Mouse (Mus musculus): ENCODE results near the gene Thoc3. TPM values are rescaled to one million over a fixed set of nuclear protein-coding genes. Genes with fewer than 3 reads are reported as not detected.
"Not testable (repeated sequence)": the region's sequence is repeated elsewhere in the genome, so short reads cannot be mapped to it uniquely, and the experiment has no call there.

Thoc3 gene
- 10 to 100 TPM; 37.1 to 44.4 TPM for total RNA-seq (2021)
- long read RNA-seq, experiment 1, transcript Thoc3-201 (6 exons, 2,335 nt): major isoform, 34 of 38 reads
- long read RNA-seq, experiment 1, partial matches to known transcripts: 1 of 38 reads
- long read RNA-seq, experiment 1, other reads (novel, unspliced or antisense): 3 of 38 reads
- long read RNA-seq, experiment 2, transcript Thoc3-201 (6 exons, 2,335 nt): major isoform, 42 of 49 reads
- long read RNA-seq, experiment 2, partial matches to known transcripts: 0 of 49 reads
- long read RNA-seq, experiment 2, other reads (novel, unspliced or antisense): 7 of 49 reads

DNA sequence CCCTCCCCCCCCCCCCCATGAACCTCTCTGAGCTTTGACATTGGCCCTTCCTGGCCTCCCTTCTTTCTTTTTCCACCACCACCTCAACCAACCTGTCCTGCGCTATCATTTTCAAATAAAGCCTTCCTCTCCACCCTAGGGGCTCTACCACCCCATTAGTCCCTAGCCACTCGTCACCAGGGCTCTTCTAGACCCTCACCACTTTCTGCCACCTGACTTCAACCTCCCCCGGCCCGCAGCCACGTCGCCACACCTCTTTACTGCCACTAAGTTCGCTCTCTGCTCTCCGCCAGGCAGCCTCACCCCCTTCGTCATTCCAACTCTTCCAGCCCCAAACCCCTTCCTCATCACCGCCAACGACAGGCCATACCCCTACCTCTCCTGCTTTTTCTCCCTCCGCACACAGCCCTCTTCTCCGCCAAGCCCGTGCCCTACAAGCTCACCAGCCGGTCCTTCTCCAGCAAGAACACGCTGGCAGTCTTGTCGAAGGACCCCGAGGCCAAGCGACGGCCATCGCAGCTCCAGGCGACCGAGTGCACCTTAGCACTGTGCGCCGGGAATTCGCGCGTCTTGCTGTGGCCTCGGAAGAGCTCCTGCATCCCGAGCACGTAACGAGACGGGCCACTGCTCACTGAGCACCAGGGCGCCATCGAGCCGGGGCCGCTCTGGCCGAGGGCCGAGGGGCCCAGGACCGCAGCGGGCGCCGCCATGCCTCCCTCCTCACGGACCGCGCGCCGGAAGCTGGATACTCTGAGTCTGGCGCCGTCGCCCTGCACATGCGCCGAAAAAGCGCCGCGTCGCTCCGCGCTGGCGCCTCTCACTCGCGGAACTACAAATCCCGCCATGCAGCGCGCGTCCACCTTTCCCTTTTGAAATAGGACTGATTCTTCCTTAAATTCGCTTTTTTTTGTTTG, at the start of gene Thoc3:
Thoc3 (minus strand) TSS at position 752 of the 914 bp plus-strand sequence.
- peak; percentile 84 to 92 for DNase-seq (ENCODE audit: low spot score in 2 of 2)

DNA sequence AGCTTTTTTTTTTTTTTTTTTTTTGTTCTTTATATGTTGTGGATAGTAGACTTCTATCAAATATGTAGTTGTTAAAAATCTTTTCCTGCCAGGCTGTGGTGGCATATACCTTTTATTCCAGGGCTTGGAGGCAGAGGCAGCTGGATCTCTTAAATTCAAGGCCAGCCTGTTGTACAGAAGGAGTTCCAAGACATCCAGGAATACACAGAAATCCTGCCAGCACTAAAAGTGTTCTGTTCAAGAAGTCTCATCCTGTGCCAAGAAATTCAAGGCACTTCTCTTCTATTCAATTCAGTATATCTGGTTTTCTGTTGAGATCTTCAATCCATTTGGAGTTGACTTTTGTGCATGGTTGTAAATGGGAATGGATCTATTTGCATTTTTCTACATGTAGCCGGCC, 37.3 kb upstream of the Thoc3 start:
- peak in 1 of 2 experiments; percentile 40 for DNase-seq (ENCODE audit: low spot score in 2 of 2)

DNA sequence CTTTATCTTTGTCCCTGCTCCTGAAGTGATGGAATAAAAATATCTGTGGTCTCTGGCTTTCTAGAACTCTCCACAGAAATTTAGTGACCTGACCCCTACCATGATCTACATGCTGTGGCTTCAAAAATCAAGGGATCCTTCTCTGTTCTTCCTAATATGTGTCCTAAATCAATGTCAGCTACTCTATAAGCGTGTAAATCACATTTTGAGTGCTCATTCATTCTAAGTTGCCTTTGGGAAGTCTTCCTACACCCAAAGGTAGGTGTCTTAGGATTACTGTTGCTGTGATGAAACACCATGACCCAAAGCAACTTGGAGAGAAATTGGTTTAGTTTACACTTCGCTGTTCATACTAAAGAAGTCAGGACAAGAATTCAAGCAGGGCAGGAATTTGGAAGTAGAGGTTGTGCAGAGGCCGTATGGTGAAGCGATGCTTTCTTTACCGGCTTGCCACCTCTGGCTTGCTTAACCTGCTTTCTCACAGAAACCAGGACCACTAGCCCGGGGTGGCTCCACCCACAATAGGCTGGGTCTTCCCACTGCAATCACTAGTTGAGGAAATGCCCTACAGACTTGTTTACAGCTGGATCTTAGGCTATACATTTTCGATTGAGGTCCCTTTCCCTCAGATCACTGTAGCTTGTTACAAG, 36.1 kb upstream of the Thoc3 start:
- no peak for DNase-seq (ENCODE audit: low spot score in 2 of 2)

DNA sequence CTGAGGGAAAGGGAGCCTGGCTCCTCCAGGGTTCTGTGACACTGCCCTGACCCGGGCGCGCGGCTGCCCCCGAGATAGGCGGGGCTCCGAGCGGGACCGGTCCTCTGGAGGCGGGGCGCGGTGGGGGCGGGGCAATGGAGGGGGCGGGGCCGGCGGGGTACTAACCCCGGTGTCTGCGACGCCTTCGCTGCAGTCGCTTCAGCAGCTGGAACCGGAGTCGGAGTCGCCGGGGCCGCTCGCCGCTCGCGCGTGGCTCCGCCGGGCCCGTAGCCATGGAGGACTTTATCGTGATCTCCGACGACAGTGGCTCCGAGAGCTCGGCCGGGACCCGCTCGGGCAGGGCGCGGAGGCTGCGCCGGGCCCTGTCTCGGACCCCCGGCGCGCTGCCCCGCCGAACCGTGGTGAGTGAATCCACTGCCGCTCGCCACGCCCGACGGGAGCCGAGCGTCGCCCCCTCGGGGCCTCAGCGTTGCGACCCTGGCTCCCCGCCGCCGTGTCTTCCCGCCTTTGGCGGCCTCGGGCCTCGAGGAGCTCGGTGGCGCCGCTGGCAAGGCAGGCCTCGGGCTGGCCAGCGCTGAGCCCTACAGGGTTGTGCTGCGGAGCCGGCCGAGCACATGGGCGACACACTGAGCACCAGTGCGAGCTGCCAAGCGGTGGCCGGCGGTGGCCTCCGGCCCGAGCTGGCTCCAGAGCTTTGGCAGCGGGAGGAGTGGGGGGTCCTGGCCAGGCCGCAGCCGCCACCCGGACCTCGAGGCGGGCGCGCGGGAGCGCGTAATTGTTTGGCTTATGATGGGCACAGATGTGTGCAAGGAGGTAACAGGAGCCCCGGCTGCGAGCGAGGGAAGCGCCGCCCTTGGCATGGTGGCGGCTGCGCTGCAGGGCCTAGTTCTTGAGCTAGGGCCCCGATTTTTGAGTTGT, 35.2 kb upstream of the Thoc3 start, which contains the start of gene Simc1:
Simc1 (plus strand) TSS at position 176 of the 918 bp plus-strand sequence.
- DNase-seq (ENCODE audit: low spot score in 2 of 2): peak; percentile 46 to 52

- DNase-seq (ENCODE audit: low spot score in 2 of 2): peak in 1 of 2 experiments; percentile 40
Observed at GRCm38 (mm10) chr13:54503278-54503603, 34.6 kb upstream of the Thoc3 start.

GRCm38 (mm10) chr13:54501957-54502690, 33.5 kb upstream of the Thoc3 start:
- DNase-seq (ENCODE audit: low spot score in 2 of 2): no peak

DNA sequence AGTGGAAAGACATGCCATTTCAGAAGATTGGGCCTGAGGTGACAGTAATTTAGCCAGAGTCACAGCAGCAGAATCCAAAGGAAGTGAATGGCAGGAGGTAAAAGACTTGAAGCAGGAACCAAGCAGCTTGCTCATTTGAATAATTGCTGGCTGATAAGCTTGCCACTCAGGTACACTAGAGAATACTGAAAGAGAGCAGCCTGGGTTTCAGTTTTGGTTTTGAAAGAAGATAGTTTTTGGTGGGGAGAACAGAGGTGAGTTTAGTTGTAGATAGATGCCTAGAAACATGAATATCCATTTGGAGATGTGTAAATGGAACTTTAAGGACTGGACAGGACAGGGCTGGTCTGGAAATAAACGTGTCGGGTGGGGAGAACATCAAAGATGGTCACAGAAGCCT, 32.7 kb upstream of the Thoc3 start:
- no peak for DNase-seq (ENCODE audit: low spot score in 2 of 2)

- DNase-seq (ENCODE audit: low spot score in 2 of 2): not testable (repeated sequence)
Observed at GRCm38 (mm10) chr13:54499551-54499950, 30.9 kb upstream of the Thoc3 start.

GRCm38 (mm10) chr13:54491381-54491780, 22.7 kb upstream of the Thoc3 start:
- no peak for DNase-seq (ENCODE audit: low spot score in 2 of 2)

DNA sequence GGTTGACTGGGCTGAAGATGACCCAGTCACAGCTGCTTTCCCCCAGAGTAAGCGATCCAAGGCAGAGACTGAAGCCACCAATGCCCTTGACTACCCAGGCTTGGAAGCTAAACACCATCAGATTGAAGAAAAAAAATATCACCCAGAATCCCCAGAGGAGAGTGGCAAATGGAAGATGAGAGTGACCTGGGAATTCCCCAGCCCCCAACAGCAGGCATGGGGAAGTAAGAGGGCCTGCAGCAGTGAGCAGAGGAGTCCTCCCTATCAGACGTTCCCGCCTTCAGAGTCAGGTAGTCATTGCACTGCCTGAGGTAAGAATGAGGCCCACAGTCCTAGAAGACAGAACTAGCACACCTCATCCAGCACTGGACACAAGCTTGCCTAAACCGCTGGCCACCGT, 21.8 kb upstream of the Thoc3 start:
- DNase-seq (ENCODE audit: low spot score in 2 of 2): no peak

DNA sequence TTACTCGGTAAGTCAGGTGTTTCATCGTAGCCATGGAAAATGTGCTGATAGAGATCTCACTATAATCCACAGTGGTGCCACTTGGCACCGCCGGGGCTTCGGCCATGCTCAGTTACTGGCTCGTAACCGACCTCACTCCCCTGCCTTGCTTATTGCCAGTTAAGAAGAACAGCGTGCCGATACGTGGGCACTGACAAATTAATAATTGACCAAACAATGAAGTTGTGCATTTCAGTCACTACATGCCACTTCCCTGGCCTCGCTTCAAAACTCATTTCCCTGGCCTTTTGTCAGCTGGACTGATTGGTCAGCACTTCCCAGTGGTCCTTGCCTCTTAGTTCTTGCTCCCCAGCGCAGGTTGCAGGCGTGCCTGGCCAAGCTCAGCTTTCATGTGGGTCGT, 12.8 kb upstream of the Thoc3 start:
- DNase-seq (ENCODE audit: low spot score in 2 of 2): no peak

DNA sequence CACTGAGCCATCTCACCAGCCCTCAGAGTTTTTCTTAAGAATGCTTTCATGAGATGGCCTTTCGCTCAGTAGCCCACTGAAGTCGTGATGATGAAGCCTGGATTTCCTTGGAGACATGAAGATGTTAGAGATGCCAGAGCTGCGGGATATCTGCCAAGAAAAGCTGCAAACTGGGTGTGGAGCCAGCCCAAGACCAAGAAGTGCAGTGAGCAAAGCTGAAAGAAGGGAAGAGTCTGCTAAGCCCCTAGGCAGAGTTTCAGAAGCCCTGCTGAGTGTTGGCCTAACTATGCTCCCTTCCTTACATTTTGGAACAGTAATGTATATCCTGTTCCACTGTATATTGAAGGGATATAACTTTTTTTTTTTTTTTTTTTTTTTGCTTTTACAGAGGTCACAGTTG, 10.6 kb upstream of the Thoc3 start:
- no peak for DNase-seq (ENCODE audit: low spot score in 2 of 2)

- DNase-seq (ENCODE audit: low spot score in 2 of 2): no peak
Observed at GRCm38 (mm10) chr13:54475702-54476101, 7.1 kb upstream of the Thoc3 start.

GRCm38 (mm10) chr13:54474996-54475395, 6.3 kb upstream of the Thoc3 start:
- no peak for DNase-seq (ENCODE audit: low spot score in 2 of 2)

- no peak for DNase-seq (ENCODE audit: low spot score in 2 of 2)
Observed at GRCm38 (mm10) chr13:54471967-54472366, 3.3 kb upstream of the Thoc3 start.

DNA sequence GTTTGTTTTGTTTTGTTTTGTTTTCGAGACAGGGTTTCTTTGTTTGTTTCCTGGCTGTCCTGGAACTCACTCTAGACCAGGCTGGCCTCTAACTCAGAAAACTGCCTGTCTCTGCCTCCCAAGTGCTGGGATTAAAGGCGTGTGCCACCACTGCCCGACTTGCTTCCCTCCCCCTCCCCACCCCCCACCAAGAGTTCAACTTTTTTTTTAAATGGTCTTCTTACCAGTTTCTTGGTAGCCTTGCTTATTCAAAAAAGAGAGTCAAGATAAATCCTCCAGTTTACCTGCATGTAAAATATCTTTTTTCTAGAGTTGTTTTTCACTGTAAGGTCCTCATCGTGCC, 334 bp upstream of the Thoc3 start:
- DNase-seq (ENCODE audit: low spot score in 2 of 2): no peak

DNA sequence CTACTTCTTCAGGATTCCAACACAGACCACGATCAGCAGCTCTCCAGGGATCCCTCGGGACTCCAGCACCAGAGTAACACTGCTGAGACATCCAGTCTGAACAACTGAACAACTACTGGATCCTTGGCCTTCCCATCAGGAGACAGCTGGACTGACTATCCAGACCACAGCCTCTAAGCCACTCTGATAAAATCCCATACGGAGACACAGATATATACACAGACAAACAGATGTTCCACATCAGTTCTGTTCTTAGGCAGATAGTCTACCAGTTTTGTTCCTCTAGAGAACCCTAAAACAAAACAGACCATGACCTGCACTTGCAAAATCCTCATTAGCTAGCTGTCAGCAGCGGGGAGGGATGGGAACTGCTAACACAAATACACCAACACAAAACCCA, 9.4 kb downstream of the Thoc3 start:
- no peak for DNase-seq (ENCODE audit: low spot score in 2 of 2)

DNA sequence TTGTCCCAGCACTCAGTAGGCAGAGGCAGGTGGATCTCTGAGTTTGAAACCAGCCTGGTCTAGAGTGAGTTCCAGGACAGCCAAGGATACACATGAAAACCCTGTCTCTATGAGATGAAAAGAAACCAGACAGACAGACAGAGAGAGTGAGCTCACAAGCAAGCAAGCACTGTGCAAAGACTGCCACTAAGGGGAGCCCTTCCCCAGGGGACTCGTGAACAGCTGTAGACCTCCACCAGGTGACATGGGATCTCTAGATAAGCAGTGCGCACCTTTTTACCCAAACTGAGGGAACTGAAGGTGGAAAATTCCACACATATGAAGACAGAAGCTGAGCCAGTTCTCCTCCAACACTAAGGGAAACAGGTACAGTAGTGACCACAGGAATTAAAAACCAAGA, 11.6 kb downstream of the Thoc3 start:
- no peak for DNase-seq (ENCODE audit: low spot score in 2 of 2)

- peak; percentile 32 to 39 for DNase-seq (ENCODE audit: low spot score in 2 of 2)
Observed at GRCm38 (mm10) chr13:54447496-54448224, 21.0 kb downstream of the Thoc3 start.
